Mouse (Mus musculus) T-helper 2 cell (primary cell): ENCODE measurements around the gene Tsen54.

Experiments
- in situ Hi-C: fragments of 300-600 bp; cut with MboI, MseI; formaldehyde crosslinking; loops from one replicate; pipeline ENCODE4 v1.15.1; 2025; ENCODE audit warnings: high pct_unique_total_duplicates

Gene Tsen54

DNA sequence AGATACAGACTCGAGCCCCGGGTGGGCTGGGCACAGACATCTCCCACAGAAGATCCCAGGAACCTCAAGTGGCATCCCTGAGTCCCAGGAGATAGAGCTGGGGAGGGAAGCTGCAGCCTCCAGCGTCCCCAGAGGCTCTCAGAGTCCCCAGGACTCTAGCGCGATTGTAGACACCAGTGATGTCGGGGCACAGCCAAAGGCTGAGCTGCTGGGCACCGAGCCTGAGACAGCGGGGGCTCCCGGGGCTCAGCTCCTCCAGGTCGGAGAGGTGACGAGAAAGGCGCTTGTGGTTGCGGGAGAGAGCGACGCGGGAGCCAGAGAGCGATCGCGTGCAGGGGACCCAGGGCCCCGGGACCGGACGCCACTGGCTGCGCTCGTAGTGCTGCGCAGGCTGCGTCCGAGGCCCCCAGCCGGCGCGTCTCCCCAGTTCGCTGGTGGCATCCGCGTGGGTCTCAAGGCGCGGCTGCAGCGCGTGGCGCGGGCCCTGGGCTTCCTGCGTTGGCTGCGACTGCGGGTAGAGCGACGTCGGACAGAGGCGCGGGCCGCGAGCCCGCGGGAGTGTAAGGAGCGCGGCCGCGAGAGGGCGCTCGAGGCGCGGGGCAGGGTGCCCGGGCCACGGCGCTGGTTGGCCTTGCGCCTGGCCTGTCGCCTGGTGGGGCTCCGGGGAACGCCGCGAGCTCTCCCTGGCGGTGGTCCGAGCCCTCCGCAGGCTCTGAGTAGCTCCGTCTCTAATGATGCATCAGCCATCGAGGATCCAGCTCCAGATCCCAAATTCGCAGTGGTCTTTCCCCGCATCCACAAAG lies 44.8 kb downstream of the Tsen54 start:
- in situ Hi-C loops = no loop called here

DNA sequence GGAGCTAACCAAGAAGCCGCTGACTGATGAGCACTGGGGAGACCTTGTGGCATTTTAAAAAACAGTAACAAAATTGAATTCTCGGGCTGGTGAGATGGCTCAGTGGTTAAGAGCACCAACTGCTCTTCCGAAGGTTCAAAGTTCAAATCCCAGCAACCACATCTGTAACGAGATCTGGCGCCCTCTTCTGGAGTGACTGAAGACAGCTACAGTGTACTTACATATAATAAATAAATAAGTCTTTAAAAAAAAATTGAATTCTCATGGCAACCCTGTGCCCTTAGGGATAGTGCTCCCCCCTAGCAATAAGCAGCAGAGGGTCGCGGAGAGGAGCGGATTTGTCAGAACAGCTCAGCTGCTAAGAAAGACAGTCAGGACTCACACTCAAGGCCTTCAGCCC lies 49.4 kb downstream of the Tsen54 start:
- in situ Hi-C loops = no loop called here

DNA sequence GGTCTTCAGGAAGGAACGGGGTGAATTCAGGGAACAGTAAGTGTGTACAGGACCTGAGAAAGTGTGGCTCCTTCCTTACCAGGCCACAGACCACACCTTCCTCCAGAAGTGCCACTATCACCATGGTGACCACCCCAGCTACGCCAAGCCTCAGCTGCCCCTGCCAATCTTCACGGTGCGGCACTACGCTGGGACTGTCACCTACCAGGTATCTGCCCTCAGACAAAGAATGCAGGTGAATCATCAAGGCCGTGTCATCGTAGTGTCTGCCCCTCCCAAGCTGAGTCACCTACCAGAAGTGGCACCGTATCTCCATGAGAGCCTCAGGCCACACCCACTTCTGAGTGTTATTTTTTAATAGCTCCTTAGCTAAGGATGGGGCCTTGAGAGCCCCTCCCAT lies 54.9 kb downstream of the Tsen54 start:
- in situ Hi-C loops = no loop called here

- in situ Hi-C loops = no loop called here
Observed at GRCm38 (mm10) chr11:115872437-115872836, 57.9 kb downstream of the Tsen54 start.
